In the genomic region with DNA sequence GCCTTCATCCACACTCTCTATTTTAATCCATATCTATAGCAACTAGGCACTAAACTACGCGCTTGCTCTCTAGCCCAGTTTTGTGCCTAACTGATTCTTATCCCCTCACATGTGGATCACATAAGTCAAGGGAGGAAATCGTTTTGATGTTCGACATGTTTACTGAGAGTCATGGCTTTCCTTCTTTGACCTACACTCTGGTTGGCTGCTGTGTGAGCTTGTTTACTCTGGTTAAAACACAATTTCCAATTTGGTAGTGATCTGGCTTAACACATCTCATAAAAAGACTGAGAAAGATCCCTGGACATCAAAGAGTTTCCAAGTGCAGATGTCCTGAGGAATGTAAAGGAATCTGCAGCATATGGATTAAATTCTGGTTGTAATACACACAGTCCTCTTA, we compare ENCODE assay signal across 20 mouse cellular contexts.
DNase-seq lines count a peak whose midpoint lies in the region; ATAC-seq and TF ChIP-seq lines count a peak whose summit lies in the region.
"Had no signal": no experiment of that assay in that cellular context is flagged by ENCODE, and none has a peak within 500 bp of the region (broad histone marks: within the 10 kb centered on the region; RNA-seq: fewer than 3 reads in every experiment).

No protein-coding gene starts in this region.

- no peak overlapping the region for H3K4me3 ChIP-seq in lung, embryonic 14.5 days (ENCODE audit: low read depth, low read length)
- no peak overlapping the region for H3K4me3 ChIP-seq in hindbrain, embryonic 14.5 days (replicated peaks; ENCODE audit: low read length)
- H3K4me3 ChIP-seq: forebrain, embryonic 12.5 days; heart, adult 2 months; heart, embryonic 15.5 days; hindbrain, embryonic 10.5 days had no signal

- no peaks in the 10 kb centered on the region for H3K9me3 ChIP-seq in lung, embryonic 14.5 days (ENCODE audit: low read depth, low read length)
- no peaks in the 10 kb centered on the region for H3K9me3 ChIP-seq in hindbrain, embryonic 14.5 days (ENCODE audit: control insufficient read depth, low read length)
- H3K9me3 ChIP-seq: forebrain, embryonic 12.5 days; heart, embryonic 15.5 days; hindbrain, embryonic 10.5 days had no signal

- H3K27me3 ChIP-seq in lung, embryonic 14.5 days (ENCODE audit: insufficient read depth, low read length) = no peaks in the 10 kb centered on the region
- H3K27me3 ChIP-seq in hindbrain, embryonic 14.5 days (ENCODE audit: control insufficient read depth, insufficient read depth, low read length) = no peaks in the 10 kb centered on the region
- H3K27me3 ChIP-seq: forebrain, embryonic 12.5 days; heart, embryonic 15.5 days had no signal

- TF ChIP-seq CTCF in lung, embryonic 14.5 days (IDR thresholded peaks at IDR 0.05; ENCODE audit: low read depth) = no peak

- DNase-seq in lung, embryonic 14.5 days = peak; percentile 37
- DNase-seq in lung, postnatal 25 days (ENCODE audit: low spot score) = no peak
- DNase-seq in embryo, embryonic 11 days = peak; percentile 25
- peak; percentile 35 for DNase-seq in forelimb bud, embryonic 11.5 days (ENCODE audit: low read depth, low spot score)
- no peak for DNase-seq in natural killer cell, adult 2 months (ENCODE audit: low spot score in 2 of 2)
- no peak for DNase-seq in cerebellum, postnatal 25 days
- no peak for DNase-seq in hindbrain, embryonic 14.5 days (ENCODE audit: low spot score)
- DNase-seq: adrenal gland, postnatal 10 days; cerebellum, adult 11-12 months; cerebellum, adult 9-10 months; cerebellum, postnatal 36 days; gastrocnemius, postnatal 14 days; heart, adult 2 months; kidney, adult 11 months had no signal

- ATAC-seq in lung, embryonic 14.5 days (ENCODE audit: insufficient read depth) = peak; percentile 63; the same call in 1 of the 2 replicates
- no peak for ATAC-seq in hindbrain, embryonic 14.5 days (ENCODE audit: low FRiP score)
- ATAC-seq: forebrain, embryonic 16.5 days; hindbrain, embryonic 16.5 days had no signal

- no peak overlapping the region for H3K27ac ChIP-seq in lung, embryonic 14.5 days (ENCODE audit: low read depth)
- H3K27ac ChIP-seq in hindbrain, embryonic 14.5 days = no peak overlapping the region
- H3K27ac ChIP-seq: forebrain, embryonic 12.5 days; heart, adult 2 months; heart, embryonic 15.5 days; hindbrain, embryonic 10.5 days had no signal

- H3K36me3 ChIP-seq in lung, embryonic 14.5 days (ENCODE audit: insufficient read depth) = no peaks in the 10 kb centered on the region
- H3K36me3 ChIP-seq in hindbrain, embryonic 14.5 days (replicated peaks; ENCODE audit: control insufficient read depth, insufficient read depth) = no peaks in the 10 kb centered on the region
- H3K36me3 ChIP-seq: forebrain, embryonic 12.5 days; heart, embryonic 15.5 days; hindbrain, embryonic 10.5 days had no signal

- H3K4me1 ChIP-seq in lung, embryonic 14.5 days (ENCODE audit: insufficient read depth) = no peaks in the 10 kb centered on the region
- H3K4me1 ChIP-seq in hindbrain, embryonic 14.5 days (replicated peaks; ENCODE audit: control insufficient read depth, insufficient read depth, low read length) = no peaks in the 10 kb centered on the region
- H3K4me1 ChIP-seq: forebrain, embryonic 12.5 days; heart, embryonic 15.5 days; hindbrain, embryonic 10.5 days had no signal

- H3K9ac ChIP-seq in lung, embryonic 14.5 days = no peak overlapping the region
- no peak overlapping the region for H3K9ac ChIP-seq in hindbrain, embryonic 14.5 days
- H3K9ac ChIP-seq: forebrain, embryonic 12.5 days; heart, embryonic 15.5 days had no signal

- no peak overlapping the region for H3K4me2 ChIP-seq in lung, embryonic 14.5 days
- H3K4me2 ChIP-seq in hindbrain, embryonic 14.5 days (replicated peaks) = no peak overlapping the region
- H3K4me2 ChIP-seq: forebrain, embryonic 12.5 days; heart, embryonic 11.5 days; heart, embryonic 15.5 days had no signal

- WGBS in lung, embryonic 14.5 days = 30% methylated on average over 4 of the region's 4 CpGs
- 89% methylated on average over 4 of the region's 4 CpGs for WGBS in hindbrain, embryonic 14.5 days

Comparison
In these comparisons a context has a peak if more than half of its experiments do, and no peak if none do; other contexts are left out.
1. DNase-seq: peak in lung, embryonic 14.5 days (single experiment), embryo, embryonic 11 days (single experiment) and forelimb bud, embryonic 11.5 days (single experiment); none in lung, postnatal 25 days (single experiment), natural killer cell, adult 2 months (0 of 2), cerebellum, postnatal 25 days (0 of 2) and hindbrain, embryonic 14.5 days (single experiment).